Mouse (Mus musculus) thymus, postnatal 0 days (tissue): Measurements from ENCODE around the gene Tmem233. TPM values are rescaled to one million over a fixed set of nuclear protein-coding genes. Genes with fewer than 3 reads are reported as not detected.

Experiments used
- DNase-seq: peaks from one replicate; pipeline ENCODE4 v3.0.0-alpha.2; 2015; ENCODE audit warnings: low spot score
- polyA plus RNA-seq: library from polyadenylated mRNA; unstranded; fragments of >200 nt; fragmentation: Nextera tagmentation; extraction: Ambion mirVana; gene quantifications from 2 replicates; pipeline ENCODE4 v1.2.1, GENCODE M21; 2015

Gene Tmem233
- polyA plus RNA-seq, 1 experiment from 2014 or later: not detected

- DNase-seq: no peak
Observed at GRCm38 (mm10) chr5:116006324-116007099, 76.5 kb downstream of the Tmem233 start.

- no peak for DNase-seq
Observed at GRCm38 (mm10) chr5:116004271-116004670, 78.8 kb downstream of the Tmem233 start.

- no peak for DNase-seq
Observed at GRCm38 (mm10) chr5:116003825-116004224, 79.2 kb downstream of the Tmem233 start.

- no peak for DNase-seq
Observed at GRCm38 (mm10) chr5:116003154-116003553, 79.9 kb downstream of the Tmem233 start.

- no peak for DNase-seq
Observed at GRCm38 (mm10) chr5:115997376-115997775, 85.7 kb downstream of the Tmem233 start.

- DNase-seq: no peak
Observed at GRCm38 (mm10) chr5:115994101-115994500, 88.9 kb downstream of the Tmem233 start.

- no peak for DNase-seq
Observed at GRCm38 (mm10) chr5:115991717-115992116, 91.3 kb downstream of the Tmem233 start.

Other genes with a start within 250 kb of the Tmem233 start
- 16.4 and 19.9 TPM in 2 replicates for gene Cit, start 238.0 kb downstream of the Tmem233 start, polyA plus RNA-seq
- 55.4 and 60.1 TPM in 2 replicates for gene Prkab1, start 58.7 kb downstream of the Tmem233 start, polyA plus RNA-seq
- gene Ccdc60, start 205.7 kb upstream of the Tmem233 start, polyA plus RNA-seq: 0.27 and 0.56 TPM in 2 replicates